Mouse (Mus musculus) erythroblast, embryonic 14.5 days (primary cell): ENCODE data around the gene Ears2.
"Not testable (repeated sequence)": the region's sequence is repeated elsewhere in the genome, so short reads cannot be mapped to it uniquely, and the experiment has no call there.

Experiments used
- GATA1 ChIP-seq: IDR thresholded peaks from 2 replicates; pipeline ENCODE4 v1.6.1; 2012; ENCODE audit warnings: low read length, inconsistent platforms, mixed read lengths
- TAL1 ChIP-seq: IDR thresholded peaks from 3 replicates; pipeline ENCODE4 v1.6.1; 2012; ENCODE audit warnings: low read length, inconsistent platforms, mixed read lengths

DNA sequence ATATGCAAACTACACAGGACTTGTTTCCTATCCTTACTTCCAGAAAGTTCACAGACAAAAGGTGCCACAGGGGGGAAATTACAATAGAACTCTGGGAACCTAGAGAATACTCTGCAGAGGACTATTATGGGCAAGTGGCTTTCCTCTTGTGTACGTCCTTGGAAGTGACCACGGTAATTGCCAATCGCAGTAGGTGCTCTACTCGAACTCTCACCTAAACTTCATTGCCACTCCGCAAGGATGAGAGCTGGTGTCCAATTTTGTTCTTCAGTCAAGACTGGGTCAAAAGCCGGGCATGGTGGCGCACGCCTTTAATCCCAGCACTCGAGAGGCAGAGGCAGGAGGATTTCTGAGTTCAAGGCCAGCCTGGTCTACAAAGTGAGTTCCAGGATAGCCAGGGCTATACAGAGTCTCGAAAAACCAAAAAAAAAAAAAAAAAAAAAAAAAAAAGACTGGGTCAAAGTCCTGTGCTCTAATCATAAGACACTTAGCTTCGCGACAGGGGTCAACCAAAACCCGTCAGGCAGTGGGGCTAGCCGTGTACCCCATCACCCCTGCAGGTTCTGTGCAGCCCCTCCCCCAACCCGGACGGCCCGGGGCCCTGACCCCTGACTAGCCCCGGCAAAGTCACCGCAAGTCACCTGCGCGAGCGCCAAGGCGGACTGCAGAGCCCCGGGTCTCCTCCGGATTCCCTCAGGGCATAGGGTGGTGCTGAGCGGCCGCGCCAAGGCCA is 34.1 kb upstream of the Ears2 start:
- not testable (repeated sequence) for TF ChIP-seq GATA1, TAL1
